10 mouse cellular contexts compared by ENCODE assay signal in the genomic region with DNA sequence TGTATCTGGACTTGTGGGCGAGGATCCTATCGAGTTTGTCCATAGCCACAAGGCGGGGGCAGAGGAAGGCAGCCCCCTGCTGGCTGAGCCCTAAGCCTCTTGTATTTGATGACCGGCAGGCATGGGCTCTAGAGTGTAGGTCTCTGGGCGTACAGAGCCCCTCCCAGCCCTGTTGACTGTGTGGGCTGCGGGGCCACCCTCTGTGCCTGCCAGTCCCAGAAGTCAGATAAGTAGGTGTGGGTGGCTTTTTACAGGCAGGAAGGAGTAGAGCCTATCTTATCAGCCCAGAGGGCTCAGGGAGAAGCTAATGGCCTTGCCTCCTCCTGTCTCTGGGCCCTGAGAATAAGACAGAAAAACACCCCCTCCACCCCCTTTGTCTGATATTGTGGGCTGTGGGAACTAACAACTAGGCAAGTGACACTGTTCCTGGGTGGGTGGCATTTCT. TPM values are rescaled to one million over a fixed set of nuclear protein-coding genes. Genes with fewer than 3 reads are reported as not detected.
A peak's percentile ranks its signal among the peaks of the same experiment; 100 is the strongest.
DNase-seq lines count a peak whose midpoint lies in the region; ATAC-seq and TF ChIP-seq lines count a peak whose summit lies in the region.
"Had no signal": no experiment of that assay in that cellular context is flagged by ENCODE, and none has a peak within 500 bp of the region (broad histone marks: within the 10 kb centered on the region; RNA-seq: fewer than 3 reads in every experiment).

No protein-coding gene starts in this region.

- H3K4me2 ChIP-seq in heart, embryonic 11.5 days = peak overlapping the region; percentile 42
- H3K4me2 ChIP-seq in liver, postnatal 0 days (ENCODE audit: low read depth, low read length) = peak overlapping the region; percentile 64

- no peaks in the 10 kb centered on the region for H3K9me3 ChIP-seq in heart, embryonic 11.5 days (replicated peaks; ENCODE audit: control insufficient read depth, low read length)
- H3K9me3 ChIP-seq in liver, postnatal 0 days (ENCODE audit: low read length) = no peaks in the 10 kb centered on the region
- H3K9me3 ChIP-seq: limb, embryonic 15.5 days had no signal

- ATAC-seq in heart, embryonic 11.5 days (replicated peaks; ENCODE audit: insufficient number of reproducible peaks, low FRiP score, low TSS enrichment) = peak; percentile 90
- peak; percentile 66 for ATAC-seq in erythroblast, adult 5-6 weeks (replicated peaks; ENCODE audit: low FRiP score, poor library complexity, severe bottlenecking)
- peak; percentile 91 for ATAC-seq in liver, postnatal 0 days

- no peak for DNase-seq in heart, adult 8-10 months (ENCODE audit: low spot score)
- DNase-seq in 416B (ENCODE audit: low read depth) = peak; percentile 81
- peak; percentile 79 for DNase-seq in liver, postnatal 0 days
- DNase-seq in layer of hippocampus, adult 8-10 months (ENCODE audit: low spot score in 2 of 2) = no peak
- DNase-seq in urinary bladder, postnatal 14 days (ENCODE audit: low spot score) = no peak
- no peak for DNase-seq in kidney, postnatal 14 days

- peaks cover 34% of the 10 kb centered on the region for H3K4me1 ChIP-seq in heart, embryonic 11.5 days (ENCODE audit: control insufficient read depth, insufficient read depth, low read length)
- peaks cover 37% of the 10 kb centered on the region for H3K4me1 ChIP-seq in liver, postnatal 0 days (ENCODE audit: insufficient read depth)

- no peaks in the 10 kb centered on the region for H3K27me3 ChIP-seq in heart, embryonic 11.5 days (ENCODE audit: control insufficient read depth, insufficient read depth, low read length)
- no peaks in the 10 kb centered on the region for H3K27me3 ChIP-seq in liver, postnatal 0 days (ENCODE audit: insufficient read depth, low read length)
- H3K27me3 ChIP-seq: limb, embryonic 15.5 days had no signal

- no peak overlapping the region for H3K4me3 ChIP-seq in heart, embryonic 11.5 days (ENCODE audit: low read depth, low read length)
- no peak overlapping the region for H3K4me3 ChIP-seq in liver, postnatal 0 days (ENCODE audit: low read depth, low read length)
- H3K4me3 ChIP-seq: limb, embryonic 15.5 days had no signal

- H3K27ac ChIP-seq in heart, embryonic 11.5 days (ENCODE audit: low read depth, low read length) = peak overlapping the region; percentile 96
- H3K27ac ChIP-seq in liver, postnatal 0 days (ENCODE audit: low read depth) = peak overlapping the region; percentile 99
- H3K27ac ChIP-seq: limb, embryonic 15.5 days had no signal

- peaks cover 12% of the 10 kb centered on the region for H3K36me3 ChIP-seq in heart, embryonic 11.5 days (ENCODE audit: control insufficient read depth, insufficient read depth, low read length)
- H3K36me3 ChIP-seq in liver, postnatal 0 days (replicated peaks; ENCODE audit: insufficient read depth, low read length) = peaks cover 37% of the 10 kb centered on the region

- TF ChIP-seq EP300 in liver, postnatal 0 days (IDR thresholded peaks at IDR 0.05; ENCODE audit: low read depth) = peak; percentile 92

- WGBS in heart, embryonic 11.5 days (ENCODE audit: insufficient replicate concordance) = 2% methylated on average over 6 of the region's 6 CpGs
- WGBS in liver, postnatal 0 days (ENCODE audit: insufficient replicate concordance) = 10% methylated on average over 6 of the region's 6 CpGs

- peak; percentile 61 for TF ChIP-seq CTCF in liver, postnatal 0 days (IDR thresholded peaks at IDR 0.05; ENCODE audit: low read depth)

- H3K9ac ChIP-seq in heart, embryonic 11.5 days (ENCODE audit: low read depth, low read length) = peak overlapping the region; percentile 4
- H3K9ac ChIP-seq in liver, postnatal 0 days (replicated peaks) = peak overlapping the region; percentile 64
- H3K9ac ChIP-seq: limb, embryonic 15.5 days had no signal

RNA-seq across cellular contexts. Expression of a gene that starts 12.8 kb away (rescaled TPM):
- 13.5 and 19.1 TPM in 2 replicates for polyA plus RNA-seq in heart, embryonic 11.5 days (2014; fragmentation: Nextera tagmentation; extraction: Ambion mirVana)
- total RNA-seq in heart, adult 8-10 months (2022) = 10 to 100 TPM; 27.3 to 35.9 (median 33.9) TPM
- 72.4 and 83.0 TPM in 2 replicates for total RNA-seq in erythroblast, adult 5-6 weeks (2015; ENCODE audit: low replicate concordance)
- total RNA-seq in erythroblast, adult 5-6 weeks (2017; ENCODE audit: low replicate concordance) = 147 and 218 TPM in 2 replicates
- polyA plus RNA-seq in liver, postnatal 0 days (2015; fragmentation: Nextera tagmentation; extraction: Ambion mirVana) = 15.7 and 19.1 TPM in 2 replicates
- 10 to 100 TPM in 2 of 4 experiments, 1 to 10 TPM in 2; 9.2 to 16.4 (median 10.5) TPM for total RNA-seq in layer of hippocampus, adult 8-10 months (2022)

RNA-seq across cellular contexts. Expression of a gene that starts 15.6 kb away (rescaled TPM):
- polyA plus RNA-seq in heart, embryonic 11.5 days (2014; fragmentation: Nextera tagmentation; extraction: Ambion mirVana) = 2.6 and 3.0 TPM in 2 replicates
- total RNA-seq in heart, adult 8-10 months (2022) = under 1 TPM in 3 of 4 experiments, not detected in 1; 0.22 to 0.87 (median 0.47) TPM
- total RNA-seq in erythroblast, adult 5-6 weeks (2015; ENCODE audit: low replicate concordance) = not detected in 2 replicates
- total RNA-seq in erythroblast, adult 5-6 weeks (2017; ENCODE audit: low replicate concordance) = 0.14 TPM in 1 of 2 replicates, not detected in the other
- polyA plus RNA-seq in liver, postnatal 0 days (2015; fragmentation: Nextera tagmentation; extraction: Ambion mirVana) = 3.0 and 3.2 TPM in 2 replicates
- total RNA-seq in layer of hippocampus, adult 8-10 months (2022) = 1 to 10 TPM in 1 of 4 experiments, under 1 TPM in 3; 0.37 to 1.1 (median 0.68) TPM

RNA-seq across cellular contexts. Expression of a gene that starts 22.1 kb away (rescaled TPM):
- polyA plus RNA-seq in heart, embryonic 11.5 days (2014; fragmentation: Nextera tagmentation; extraction: Ambion mirVana) = not detected in 2 replicates
- total RNA-seq in heart, adult 8-10 months (2022) = not detected
- not detected in 2 replicates for total RNA-seq in erythroblast, adult 5-6 weeks (2015; ENCODE audit: low replicate concordance)
- not detected in 2 replicates for total RNA-seq in erythroblast, adult 5-6 weeks (2017; ENCODE audit: low replicate concordance)
- not detected in 2 replicates for polyA plus RNA-seq in liver, postnatal 0 days (2015; fragmentation: Nextera tagmentation; extraction: Ambion mirVana)
- total RNA-seq in layer of hippocampus, adult 8-10 months (2022) = not detected
- polyA plus RNA-seq: cortical plate, adult 2 months; limb, embryonic 15.5 days had no signal

RNA-seq across cellular contexts. Expression of a gene that starts 22.6 kb away (rescaled TPM):
- 49.6 and 50.1 TPM in 2 replicates for polyA plus RNA-seq in heart, embryonic 11.5 days (2014; fragmentation: Nextera tagmentation; extraction: Ambion mirVana)
- total RNA-seq in heart, adult 8-10 months (2022) = 10 to 100 TPM in 1 of 4 experiments, 1 to 10 TPM in 3; 7.0 to 10.6 (median 9.1) TPM
- total RNA-seq in erythroblast, adult 5-6 weeks (2015; ENCODE audit: low replicate concordance) = 4.0 and 6.0 TPM in 2 replicates
- total RNA-seq in erythroblast, adult 5-6 weeks (2017; ENCODE audit: low replicate concordance) = 4.3 and 6.1 TPM in 2 replicates
- polyA plus RNA-seq in liver, postnatal 0 days (2015; fragmentation: Nextera tagmentation; extraction: Ambion mirVana) = 28.8 and 29.1 TPM in 2 replicates
- total RNA-seq in layer of hippocampus, adult 8-10 months (2022) = 10 to 100 TPM; 17.6 to 19.2 (median 18.5) TPM

RNA-seq across cellular contexts. Expression of a gene that starts 28.7 kb away (rescaled TPM):
- 21.4 and 26.4 TPM in 2 replicates for polyA plus RNA-seq in heart, embryonic 11.5 days (2014; fragmentation: Nextera tagmentation; extraction: Ambion mirVana)
- 10 to 100 TPM; 39.2 to 43.9 (median 40.1) TPM for total RNA-seq in heart, adult 8-10 months (2022)
- total RNA-seq in erythroblast, adult 5-6 weeks (2015; ENCODE audit: low replicate concordance) = 21.3 and 30.7 TPM in 2 replicates
- total RNA-seq in erythroblast, adult 5-6 weeks (2017; ENCODE audit: low replicate concordance) = 10.9 and 28.0 TPM in 2 replicates
- polyA plus RNA-seq in liver, postnatal 0 days (2015; fragmentation: Nextera tagmentation; extraction: Ambion mirVana) = 5.6 and 6.4 TPM in 2 replicates
- 100 to 1,000 TPM in 1 of 4 experiments, 10 to 100 TPM in 3; 80.3 to 100 (median 97.2) TPM for total RNA-seq in layer of hippocampus, adult 8-10 months (2022)

Comparison
In these comparisons a context has a peak if more than half of its experiments do, and no peak if none do; other contexts are left out.
1. DNase-seq: peak in 416B (single experiment) and liver, postnatal 0 days (single experiment); none in heart, adult 8-10 months (single experiment), layer of hippocampus, adult 8-10 months (0 of 2), urinary bladder, postnatal 14 days (single experiment) and kidney, postnatal 14 days (single experiment).
2. Peak in every context shown above with its lines, with median percentiles within 50 percentile points of each other: ATAC-seq.